Mouse (Mus musculus) neural tube, embryonic 11.5 days (tissue): ENCODE measurements around the gene Gm42417. TPM values are rescaled to one million over a fixed set of nuclear protein-coding genes. Genes with fewer than 3 reads are reported as not detected.

Experiments used
- ATAC-seq: fragments of 200-750 bp; cut with Nextera tagmentation; 2 replicates; pipeline ENCODE4 v1.8.0; 2017; ENCODE audit warnings: moderate number of reproducible peaks, mild to moderate bottlenecking, moderate TSS enrichment, moderate library complexity; ENCODE audit not compliant: insufficient read depth, low FRiP score, low TSS enrichment
- DNase-seq: peaks from one replicate; pipeline ENCODE4 v3.0.0-alpha.2; 2015; ENCODE audit warnings: low spot score
- H3K27ac ChIP-seq: fragments of 300-500 bp; sonication (generic); 2 replicates; pipeline ENCODE4 v1.5.1; 2014; ENCODE audit warnings: low read depth, mild to moderate bottlenecking, low read length
- H3K27me3 ChIP-seq: fragments of 300-500 bp; sonication (generic); 2 replicates; pipeline ENCODE4 v1.6.1; 2014; ENCODE audit warnings: mild to moderate bottlenecking, low read length, mixed read lengths; ENCODE audit not compliant: control insufficient read depth, insufficient read depth
- H3K36me3 ChIP-seq: fragments of 300-500 bp; sonication (generic); 2 replicates; pipeline ENCODE4 v1.6.1; 2014; ENCODE audit warnings: mild to moderate bottlenecking, low read length, moderate library complexity, mixed read lengths; ENCODE audit not compliant: control insufficient read depth, insufficient read depth
- H3K4me1 ChIP-seq: fragments of 300-500 bp; sonication (generic); 2 replicates; pipeline ENCODE4 v1.6.1; 2014; ENCODE audit warnings: low read length, mixed read lengths; ENCODE audit not compliant: control insufficient read depth, insufficient read depth
- H3K4me2 ChIP-seq: fragments of 300-500 bp; sonication (generic); 2 replicates; pipeline ENCODE4 v1.6.1; 2014; ENCODE audit warnings: low read depth, mild to moderate bottlenecking, moderate library complexity
- H3K4me3 ChIP-seq: fragments of 300-500 bp; sonication (generic); 2 replicates; pipeline ENCODE4 v1.5.1; 2014; ENCODE audit warnings: low read depth, low read length
- H3K9ac ChIP-seq: fragments of 300-500 bp; sonication (generic); 2 replicates; pipeline ENCODE4 v1.6.1; 2014; ENCODE audit warnings: mild to moderate bottlenecking, low read length
- H3K9me3 ChIP-seq: fragments of 300-500 bp; sonication (generic); 2 replicates; pipeline ENCODE4 v1.6.1; 2016; ENCODE audit warnings: low read length; ENCODE audit not compliant: control insufficient read depth
- WGBS: fragments of 180-500 bp; shearing (Covaris S2); extraction: QIAGEN DNeasy Blood & Tissue Kit; methylation state at CpG from one replicate; pipeline ENCODE4 v1.1.7; 2014; 5-methylcytosine and 5-hydroxymethylcytosine counted together
- polyA plus RNA-seq: library from polyadenylated mRNA; unstranded; fragments of >200 nt; fragmentation: Nextera tagmentation; extraction: Ambion mirVana; gene quantifications from 2 replicates; pipeline ENCODE4 v1.2.1, GENCODE M21; 2014

Gene Gm42417
- polyA plus RNA-seq, 1 experiment from 2014 or later: 0.28 TPM

GRCm38 (mm10) chr1:36569694-36570276 lies 30.6 kb upstream of the Gm42417 start:
- Histone ChIP-seq H3K4me3 (no peak overlapping the region), H3K9ac (no peak overlapping the region), H3K4me1 (peaks cover 2% of the 10 kb centered on the region; the same call in 1 of the 2 replicates), H3K36me3 (no peaks in the 10 kb centered on the region), H3K27ac (no peak overlapping the region), H3K4me2 (no peak overlapping the region), H3K9me3 (no peaks in the 10 kb centered on the region), H3K27me3 (no peaks in the 10 kb centered on the region)
- WGBS: 52% methylated on average over 7 of the region's 7 CpGs
- DNase-seq: no peak
- no peak for ATAC-seq

GRCm38 (mm10) chr1:36568776-36569175 lies 29.5 kb upstream of the Gm42417 start:
- H3K9me3 ChIP-seq: no peaks in the 10 kb centered on the region
- no peaks in the 10 kb centered on the region for H3K27me3 ChIP-seq
- no peaks in the 10 kb centered on the region for H3K36me3 ChIP-seq
- H3K4me1 ChIP-seq: peaks cover 2% of the 10 kb centered on the region; the same call in 1 of the 2 replicates
- no peak overlapping the region for H3K9ac ChIP-seq
- no peak overlapping the region for H3K4me3 ChIP-seq
- ATAC-seq (no peak), DNase-seq (no peak)
- no peak overlapping the region for H3K27ac ChIP-seq
- WGBS: 79% methylated on average over 4 of the region's 4 CpGs
- no peak overlapping the region for H3K4me2 ChIP-seq

GRCm38 (mm10) chr1:36567818-36568603 lies 28.8 kb upstream of the Gm42417 start:
- Histone ChIP-seq H3K27me3 (no peaks in the 10 kb centered on the region), H3K9me3 (no peaks in the 10 kb centered on the region), H3K9ac (no peak overlapping the region), H3K27ac (no peak overlapping the region), H3K4me1 (peaks cover 2% of the 10 kb centered on the region; the same call in 1 of the 2 replicates), H3K36me3 (no peaks in the 10 kb centered on the region), H3K4me2 (no peak overlapping the region), H3K4me3 (no peak overlapping the region)
- DNase-seq (no peak), ATAC-seq (no peak)
- 48% methylated on average over 21 of the region's 21 CpGs for WGBS

GRCm38 (mm10) chr1:36566425-36566824 lies 27.2 kb upstream of the Gm42417 start:
- 15% methylated on average over 2 of the region's 2 CpGs for WGBS
- no peaks in the 10 kb centered on the region; the same call in 1 of the 2 replicates for H3K4me1 ChIP-seq
- H3K9me3 ChIP-seq: no peaks in the 10 kb centered on the region
- no peak overlapping the region for H3K4me2 ChIP-seq
- no peak overlapping the region for H3K9ac ChIP-seq
- no peak overlapping the region for H3K4me3 ChIP-seq
- no peak for ATAC-seq
- H3K27ac ChIP-seq: no peak overlapping the region
- no peak for DNase-seq
- H3K36me3 ChIP-seq: no peaks in the 10 kb centered on the region
- no peaks in the 10 kb centered on the region for H3K27me3 ChIP-seq

GRCm38 (mm10) chr1:36564101-36564500 lies 24.9 kb upstream of the Gm42417 start:
- Histone ChIP-seq H3K36me3 (no peaks in the 10 kb centered on the region), H3K27me3 (no peaks in the 10 kb centered on the region), H3K9ac (no peak overlapping the region), H3K4me1 (peaks cover 3% of the 10 kb centered on the region), H3K27ac (no peak overlapping the region), H3K4me3 (no peak overlapping the region), H3K4me2 (no peak overlapping the region), H3K9me3 (no peaks in the 10 kb centered on the region)
- ATAC-seq (no peak), DNase-seq (no peak)
- WGBS: 77% methylated on average over 6 of the region's 6 CpGs

GRCm38 (mm10) chr1:36563632-36564031 lies 24.4 kb upstream of the Gm42417 start:
- Histone ChIP-seq H3K27ac (no peak overlapping the region), H3K4me1 (peaks cover 8% of the 10 kb centered on the region), H3K27me3 (no peaks in the 10 kb centered on the region), H3K4me2 (no peak overlapping the region), H3K36me3 (no peaks in the 10 kb centered on the region), H3K9me3 (no peaks in the 10 kb centered on the region), H3K4me3 (no peak overlapping the region), H3K9ac (no peak overlapping the region)
- WGBS: 68% methylated on average over 4 of the region's 4 CpGs
- DNase-seq (no peak), ATAC-seq (no peak)

GRCm38 (mm10) chr1:36563197-36563596 lies 24.0 kb upstream of the Gm42417 start:
- H3K4me3 ChIP-seq: no peak overlapping the region
- DNase-seq (no peak), ATAC-seq (no peak)
- no peaks in the 10 kb centered on the region for H3K9me3 ChIP-seq
- no peak overlapping the region for H3K4me2 ChIP-seq
- no peak overlapping the region for H3K9ac ChIP-seq
- WGBS: 59% methylated on average over 2 of the region's 2 CpGs
- no peak overlapping the region for H3K27ac ChIP-seq
- H3K4me1 ChIP-seq: peaks cover 12% of the 10 kb centered on the region
- H3K36me3 ChIP-seq: no peaks in the 10 kb centered on the region
- no peaks in the 10 kb centered on the region for H3K27me3 ChIP-seq

- WGBS: 61% methylated on average over 4 of the region's 4 CpGs
- DNase-seq (no peak), ATAC-seq (no peak)
- Histone ChIP-seq H3K4me2 (no peak overlapping the region), H3K4me3 (no peak overlapping the region), H3K4me1 (peaks cover 12% of the 10 kb centered on the region), H3K36me3 (no peaks in the 10 kb centered on the region), H3K9ac (no peak overlapping the region), H3K27ac (no peak overlapping the region), H3K27me3 (no peaks in the 10 kb centered on the region), H3K9me3 (no peaks in the 10 kb centered on the region)
Observed at GRCm38 (mm10) chr1:36562388-36562787, 23.2 kb upstream of the Gm42417 start.

- Histone ChIP-seq H3K4me1 (peaks cover 12% of the 10 kb centered on the region), H3K4me2 (no peak overlapping the region), H3K27ac (no peak overlapping the region), H3K9ac (no peak overlapping the region), H3K9me3 (no peaks in the 10 kb centered on the region), H3K27me3 (no peaks in the 10 kb centered on the region), H3K4me3 (no peak overlapping the region), H3K36me3 (no peaks in the 10 kb centered on the region)
- ATAC-seq: no peak
- 49% methylated on average over 6 of the region's 6 CpGs for WGBS
- no peak for DNase-seq
Observed at GRCm38 (mm10) chr1:36560903-36561302, 21.7 kb upstream of the Gm42417 start.
